Mouse (Mus musculus) granulocyte monocyte progenitor cell, adult 5-6 weeks (primary cell): ENCODE measurements around the gene Nppc. TPM values are rescaled to one million over a fixed set of nuclear protein-coding genes. Genes with fewer than 3 reads are reported as not detected.

Source experiments
- total RNA-seq, 2 experiments: library from RNA; stranded (forward) in 1 of 2; stranded (reverse) in 1 of 2; fragments of 200-712, 200-1000 nt in 1 of 2; fragments of >200 nt in 1 of 2; fragmentation: Nextera tagmentation in 1 of 2; gene quantifications; 2 replicates each; pipeline ENCODE4 v1.2.3; 2014 to 2017

Gene Nppc
- total RNA-seq, 2 experiments from 2014 or later = not detected

Other genes starting within 250 kb of the Nppc start
- gene Nmur1, start 244.3 kb downstream of the Nppc start, total RNA-seq (2014; fragmentation: Nextera tagmentation) = not detected in 2 replicates
- gene Nmur1, start 244.3 kb downstream of the Nppc start, total RNA-seq (2017) = not detected in 2 replicates
- gene Tex44, start 244.2 kb downstream of the Nppc start, total RNA-seq (2014; fragmentation: Nextera tagmentation) = not detected in 2 replicates
- not detected in 2 replicates for gene Tex44, start 244.2 kb downstream of the Nppc start, total RNA-seq (2017)
- gene Ptma, start 143.8 kb downstream of the Nppc start, total RNA-seq (2014; fragmentation: Nextera tagmentation) = 3,814 and 3,953 TPM in 2 replicates
- 7,771 and 8,789 TPM in 2 replicates for gene Ptma, start 143.8 kb downstream of the Nppc start, total RNA-seq (2017)
- gene Pde6d, start 87.9 kb downstream of the Nppc start, total RNA-seq (2014; fragmentation: Nextera tagmentation) = 57.7 and 68.0 TPM in 2 replicates
- gene Pde6d, start 87.9 kb downstream of the Nppc start, total RNA-seq (2017) = 32.0 and 33.0 TPM in 2 replicates
- gene Cops7b, start 87.7 kb downstream of the Nppc start, total RNA-seq (2014; fragmentation: Nextera tagmentation) = 22.1 and 29.3 TPM in 2 replicates
- gene Cops7b, start 87.7 kb downstream of the Nppc start, total RNA-seq (2017) = 19.9 and 24.2 TPM in 2 replicates
- 21.3 and 22.9 TPM in 2 replicates for gene Dis3l2, start 33.2 kb upstream of the Nppc start, total RNA-seq (2014; fragmentation: Nextera tagmentation)
- gene Dis3l2, start 33.2 kb upstream of the Nppc start, total RNA-seq (2017) = 14.3 and 14.9 TPM in 2 replicates